Mouse (Mus musculus) midbrain, embryonic 16.5 days (tissue): ENCODE measurements around the gene Madcam1. TPM values are rescaled to one million over a fixed set of nuclear protein-coding genes. Genes with fewer than 3 reads are reported as not detected.

Experiments used
- ATAC-seq: fragments of 200-750 bp; cut with Nextera tagmentation; 2 replicates; pipeline ENCODE4 v1.8.0; 2017; ENCODE audit warnings: moderate TSS enrichment
- H3K27ac ChIP-seq: fragments of 300-500 bp; sonication (generic); 2 replicates; pipeline ENCODE4 v1.5.1; 2014; ENCODE audit warnings: mild to moderate bottlenecking, low read length, mixed read lengths
- H3K27me3 ChIP-seq: fragments of 300-500 bp; sonication (generic); 2 replicates; pipeline ENCODE4 v1.6.1; 2014; ENCODE audit warnings: low read depth, low read length, mixed read lengths; ENCODE audit not compliant: control insufficient read depth, insufficient read depth
- H3K36me3 ChIP-seq: fragments of 300-500 bp; sonication (generic); 2 replicates; pipeline ENCODE4 v1.6.1; 2014; ENCODE audit warnings: mild to moderate bottlenecking, low read length, moderate library complexity, mixed read lengths; ENCODE audit not compliant: control insufficient read depth, insufficient read depth
- H3K4me1 ChIP-seq: fragments of 300-500 bp; sonication (generic); 2 replicates; pipeline ENCODE4 v1.6.1; 2014; ENCODE audit warnings: mild to moderate bottlenecking, low read length, mixed read lengths; ENCODE audit not compliant: control insufficient read depth, insufficient read depth
- H3K4me2 ChIP-seq: fragments of 300-500 bp; sonication (generic); 2 replicates; pipeline ENCODE4 v1.6.1; 2014; ENCODE audit warnings: mild to moderate bottlenecking, low read length, mixed read lengths
- H3K4me3 ChIP-seq: fragments of 300-500 bp; sonication (generic); 2 replicates; pipeline ENCODE4 v1.5.1; 2014; ENCODE audit warnings: low read depth, mild to moderate bottlenecking, low read length, moderate library complexity, mixed read lengths
- H3K9ac ChIP-seq: fragments of 300-500 bp; sonication (generic); 2 replicates; pipeline ENCODE4 v1.6.1; 2014; ENCODE audit warnings: low read depth, low read length, mixed read lengths
- H3K9me3 ChIP-seq: fragments of 300-500 bp; sonication (generic); replicated peaks from 2 replicates; pipeline ENCODE4 v1.6.1; 2014; ENCODE audit warnings: mild to moderate bottlenecking, low read length, mixed read lengths; ENCODE audit not compliant: control insufficient read depth, poor library complexity, severe bottlenecking
- WGBS: fragments of 180-500 bp; shearing (Covaris S2); extraction: QIAGEN DNeasy Blood & Tissue Kit; methylation state at CpG from one replicate; pipeline ENCODE4 v1.1.7; 2014; 5-methylcytosine and 5-hydroxymethylcytosine counted together
- polyA plus RNA-seq: library from polyadenylated mRNA; unstranded; fragments of >200 nt; fragmentation: Nextera tagmentation; extraction: Ambion mirVana; gene quantifications from 2 replicates; pipeline ENCODE4 v1.2.1, GENCODE M21; 2015

The Madcam1 gene
- polyA plus RNA-seq, 1 experiment from 2014 or later = 0.69 TPM

DNA sequence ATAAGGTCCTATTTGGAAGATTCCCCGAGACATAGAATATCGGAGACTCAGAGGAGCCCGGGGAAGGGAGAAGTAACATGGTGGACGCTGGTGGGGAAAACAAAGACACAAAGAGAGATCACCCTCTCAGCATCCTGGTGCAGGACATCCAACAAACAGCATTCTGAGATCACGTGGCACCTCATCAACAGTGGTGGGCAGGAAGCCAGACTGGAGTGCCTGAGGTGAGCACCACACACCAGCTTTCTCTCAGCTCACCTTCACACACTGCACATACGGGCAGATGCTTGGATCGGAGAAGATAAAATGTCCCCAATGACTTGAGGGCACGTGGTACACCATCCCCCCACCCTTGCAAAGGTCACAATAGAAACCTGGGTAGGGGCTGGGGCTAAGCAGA lies 28.1 kb upstream of the Madcam1 start:
- Histone ChIP-seq H3K4me2 (peak overlapping the region; percentile 90), H3K36me3 (no peaks in the 10 kb centered on the region), H3K9ac (peak overlapping the region; percentile 95; the same call in 1 of the 2 replicates), H3K4me3 (peak overlapping the region; percentile 83), H3K9me3 (no peaks in the 10 kb centered on the region), H3K27ac (no peak overlapping the region), H3K27me3 (peaks cover 2% of the 10 kb centered on the region; the same call in 1 of the 2 replicates), H3K4me1 (peaks cover 15% of the 10 kb centered on the region)
- ATAC-seq = no peak; the same call in 1 of the 2 replicates
- 70% methylated on average over 8 of the region's 8 CpGs for WGBS

- peaks cover 15% of the 10 kb centered on the region for H3K4me1 ChIP-seq
- WGBS = under 1% methylated on average over 74 of the region's 116 CpGs
- H3K9me3 ChIP-seq = no peaks in the 10 kb centered on the region
- H3K9ac ChIP-seq = peak within 1 kb of the TSS; percentile 95
- peak within 1 kb of the TSS; percentile 83 for H3K4me3 ChIP-seq
- ATAC-seq = peak; percentile 91
- peak within 1 kb of the TSS; percentile 93 for H3K27ac ChIP-seq
- H3K4me2 ChIP-seq = peak within 1 kb of the TSS; percentile 90
- no peaks in the 10 kb centered on the region for H3K36me3 ChIP-seq
- H3K27me3 ChIP-seq = peaks cover 2% of the 10 kb centered on the region; the same call in 1 of the 2 replicates
These were observed 26.9 kb upstream of the Madcam1 start, which contains the start of gene Shc2 for GRCm38 (mm10) chr10:79637128-79638110. Gene Shc2, minus strand, starts transcription at chr10:79637918.

- Histone ChIP-seq H3K4me3 (no peak overlapping the region), H3K36me3 (no peaks in the 10 kb centered on the region), H3K27me3 (peaks cover 2% of the 10 kb centered on the region; the same call in 1 of the 2 replicates), H3K27ac (no peak overlapping the region; the same call in 1 of the 2 replicates), H3K4me2 (peak overlapping the region; percentile 90), H3K9ac (peak overlapping the region; percentile 95), H3K4me1 (peaks cover 15% of the 10 kb centered on the region), H3K9me3 (no peaks in the 10 kb centered on the region)
- ATAC-seq = no peak
- WGBS = 4% methylated on average over 23 of the region's 23 CpGs
These were observed 25.7 kb upstream of the Madcam1 start for GRCm38 (mm10) chr10:79638486-79639204.

DNA sequence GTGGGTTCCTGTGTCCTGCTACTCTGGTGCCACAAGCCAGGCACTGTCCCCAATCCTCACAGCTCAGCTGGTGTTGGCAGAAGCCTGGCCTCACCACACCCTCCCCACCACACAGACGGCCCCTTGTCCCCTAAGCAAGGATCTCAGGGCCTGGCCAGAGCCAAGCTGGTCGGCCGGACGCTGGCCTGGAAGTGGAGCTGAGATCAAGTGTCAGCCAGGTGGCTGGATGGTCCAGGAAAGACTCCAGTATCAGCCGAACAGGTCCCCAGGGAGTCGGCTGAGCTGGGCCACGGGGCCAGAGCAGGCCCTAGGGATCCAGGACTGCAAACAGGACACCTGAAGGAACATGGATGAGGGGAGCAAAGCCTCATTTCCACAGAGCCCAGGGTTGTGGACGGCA lies 18.6 kb upstream of the Madcam1 start, which contains the start of gene Odf3l2:
Odf3l2 (minus strand) TSS at position 28 of the 400 bp plus-strand sequence.
- no peaks in the 10 kb centered on the region for H3K9me3 ChIP-seq
- no peaks in the 10 kb centered on the region for H3K4me1 ChIP-seq
- no peak for ATAC-seq
- no peaks in the 10 kb centered on the region for H3K36me3 ChIP-seq
- H3K4me2 ChIP-seq = no peak within 1 kb of the TSS
- no peak within 1 kb of the TSS for H3K4me3 ChIP-seq
- no peak within 1 kb of the TSS for H3K9ac ChIP-seq
- H3K27ac ChIP-seq = no peak within 1 kb of the TSS
- WGBS = 77% methylated on average over 8 of the region's 8 CpGs
- no peaks in the 10 kb centered on the region for H3K27me3 ChIP-seq

- Histone ChIP-seq H3K9ac (no peak overlapping the region), H3K27me3 (no peaks in the 10 kb centered on the region), H3K36me3 (no peaks in the 10 kb centered on the region), H3K27ac (no peak overlapping the region), H3K4me3 (no peak overlapping the region), H3K4me1 (peaks cover 6% of the 10 kb centered on the region), H3K9me3 (no peaks in the 10 kb centered on the region), H3K4me2 (no peak overlapping the region)
- WGBS = 35% methylated on average over 7 of the region's 7 CpGs
- peak; percentile 52; the same call in 1 of the 2 replicates for ATAC-seq
These were observed 15.1 kb upstream of the Madcam1 start for GRCm38 (mm10) chr10:79649070-79649751.

DNA sequence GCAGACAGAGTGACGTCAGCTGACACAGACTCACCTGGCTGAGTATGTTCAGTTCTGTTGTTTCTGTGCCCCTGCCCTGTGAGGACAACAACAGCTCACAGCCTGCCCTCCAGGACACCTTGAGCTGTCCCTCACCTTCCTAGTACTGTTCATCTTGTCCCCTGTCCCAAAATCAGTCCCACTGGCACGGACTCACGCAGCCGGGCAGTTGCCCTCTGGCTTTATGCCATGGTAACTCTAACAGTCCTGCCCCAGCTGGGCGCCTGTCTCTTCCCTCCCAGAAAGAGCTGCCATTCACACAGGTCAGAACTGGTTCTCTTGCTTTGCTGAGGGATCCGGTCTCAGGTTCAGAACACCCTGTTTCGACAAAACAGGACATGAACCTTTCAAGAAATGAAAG lies 11.6 kb upstream of the Madcam1 start:
- H3K27ac ChIP-seq = no peak overlapping the region
- H3K9me3 ChIP-seq = no peaks in the 10 kb centered on the region
- 0 out of 2 replicates have a peak overlapping the region, but pooled peaks have one; percentile 3 for H3K9ac ChIP-seq
- WGBS = 78% methylated on average over 7 of the region's 7 CpGs
- H3K4me1 ChIP-seq = peaks cover 23% of the 10 kb centered on the region
- H3K4me3 ChIP-seq = no peak overlapping the region
- H3K36me3 ChIP-seq = no peaks in the 10 kb centered on the region
- no peak for ATAC-seq
- no peak overlapping the region for H3K4me2 ChIP-seq
- no peaks in the 10 kb centered on the region for H3K27me3 ChIP-seq

- Histone ChIP-seq H3K9ac (no peak overlapping the region), H3K4me2 (peak overlapping the region; percentile 7), H3K9me3 (no peaks in the 10 kb centered on the region), H3K27me3 (no peaks in the 10 kb centered on the region), H3K27ac (peak overlapping the region; percentile 80), H3K4me1 (peaks cover 23% of the 10 kb centered on the region), H3K36me3 (no peaks in the 10 kb centered on the region), H3K4me3 (no peak overlapping the region)
- ATAC-seq = peak; percentile 92
- WGBS = 5% methylated on average over 1 of the region's 1 CpGs
These were observed 9.4 kb upstream of the Madcam1 start for GRCm38 (mm10) chr10:79654946-79655395.

GRCm38 (mm10) chr10:79658829-79659228 lies 5.5 kb upstream of the Madcam1 start:
- no peaks in the 10 kb centered on the region for H3K27me3 ChIP-seq
- no peak overlapping the region for H3K9ac ChIP-seq
- no peaks in the 10 kb centered on the region for H3K36me3 ChIP-seq
- no peak overlapping the region for H3K4me3 ChIP-seq
- WGBS = 20% methylated on average over 4 of the region's 4 CpGs
- no peaks in the 10 kb centered on the region for H3K9me3 ChIP-seq
- H3K27ac ChIP-seq = no peak overlapping the region
- no peak overlapping the region for H3K4me2 ChIP-seq
- H3K4me1 ChIP-seq = peaks cover 21% of the 10 kb centered on the region
- ATAC-seq = no peak
